Mouse (Mus musculus) embryonic facial prominence, embryonic 12.5 days (tissue): ENCODE data around the gene Muc5b. TPM values are rescaled to one million over a fixed set of nuclear protein-coding genes. Genes with fewer than 3 reads are reported as not detected.

ENCODE experiments used
- ATAC-seq: fragments of 200-750 bp; cut with Nextera tagmentation; 2 replicates; pipeline ENCODE4 v1.8.0; 2017; ENCODE audit not compliant: insufficient number of reproducible peaks, insufficient read depth, low FRiP score, low TSS enrichment
- H3K27ac ChIP-seq: fragments of 300-500 bp; sonication (generic); 2 replicates; pipeline ENCODE4 v1.5.1; 2016; ENCODE audit warnings: mild to moderate bottlenecking
- H3K27me3 ChIP-seq: fragments of 300-500 bp; sonication (generic); 2 replicates; pipeline ENCODE4 v1.6.1; 2016; ENCODE audit warnings: mild to moderate bottlenecking, moderate library complexity
- H3K36me3 ChIP-seq: fragments of 300-500 bp; sonication (generic); 2 replicates; pipeline ENCODE4 v1.6.1; 2016; ENCODE audit warnings: mild to moderate bottlenecking
- H3K4me1 ChIP-seq: fragments of 300-500 bp; sonication (generic); 2 replicates; pipeline ENCODE4 v1.6.1; 2016
- H3K4me2 ChIP-seq: fragments of 300-500 bp; sonication (generic); replicated peaks from 2 replicates; pipeline ENCODE4 v1.6.1; 2016; ENCODE audit warnings: mild to moderate bottlenecking, moderate library complexity
- H3K4me3 ChIP-seq: fragments of 300-500 bp; sonication (generic); 2 replicates; pipeline ENCODE4 v1.5.1; 2016; ENCODE audit warnings: mild to moderate bottlenecking
- H3K9ac ChIP-seq: fragments of 300-500 bp; sonication (generic); 2 replicates; pipeline ENCODE4 v1.6.1; 2016; ENCODE audit warnings: mild to moderate bottlenecking, moderate library complexity
- H3K9me3 ChIP-seq: fragments of 300-500 bp; sonication (generic); 2 replicates; pipeline ENCODE4 v1.6.1; 2016; ENCODE audit warnings: mild to moderate bottlenecking, moderate library complexity
- WGBS: fragments of 180-500 bp; shearing (Covaris S2); methylation state at CpG from one replicate; pipeline ENCODE4 v1.1.7; 2016; 5-methylcytosine and 5-hydroxymethylcytosine counted together
- polyA plus RNA-seq: library from polyadenylated mRNA; unstranded; fragments of >200 nt; fragmentation: Nextera tagmentation; extraction: Ambion mirVana; gene quantifications from 2 replicates; pipeline ENCODE4 v1.2.1, GENCODE M21; 2016

The Muc5b gene
- polyA plus RNA-seq, 1 experiment from 2014 or later = 0.03 TPM

- Histone ChIP-seq H3K4me3 (no peak overlapping the region), H3K27me3 (peaks cover 5% of the 10 kb centered on the region; the same call in 1 of the 2 replicates), H3K36me3 (no peaks in the 10 kb centered on the region), H3K27ac (no peak overlapping the region), H3K4me1 (0 out of 2 replicates have a peak, but pooled peaks cover 11% of the 10 kb centered on the region), H3K4me2 (no peak overlapping the region), H3K9me3 (no peaks in the 10 kb centered on the region), H3K9ac (no peak overlapping the region)
- ATAC-seq = no peak
- WGBS = 63% methylated on average over 6 of the region's 6 CpGs
Measured at GRCm38 (mm10) chr7:141908591-141908990, 69.7 kb downstream of the Muc5b start.

- H3K9ac ChIP-seq = no peak overlapping the region
- H3K4me3 ChIP-seq = no peak overlapping the region
- no peak for ATAC-seq
- H3K27me3 ChIP-seq = no peaks in the 10 kb centered on the region
- H3K27ac ChIP-seq = no peak overlapping the region
- 56% methylated on average over 3 of the region's 3 CpGs for WGBS
- H3K4me2 ChIP-seq = no peak overlapping the region
- no peaks in the 10 kb centered on the region for H3K36me3 ChIP-seq
- H3K9me3 ChIP-seq = no peaks in the 10 kb centered on the region
- H3K4me1 ChIP-seq = 0 out of 2 replicates have a peak, but pooled peaks cover 11% of the 10 kb centered on the region
Measured at GRCm38 (mm10) chr7:141911305-141911704, 72.4 kb downstream of the Muc5b start.

- Histone ChIP-seq H3K9me3 (no peaks in the 10 kb centered on the region), H3K36me3 (no peaks in the 10 kb centered on the region), H3K27me3 (no peaks in the 10 kb centered on the region), H3K4me1 (no peaks in the 10 kb centered on the region), H3K4me3 (no peak within 1 kb of the TSS), H3K27ac (no peak within 1 kb of the TSS), H3K4me2 (no peak within 1 kb of the TSS), H3K9ac (no peak within 1 kb of the TSS)
- 84% methylated on average over 2 of the region's 2 CpGs for WGBS
- no peak for ATAC-seq
Measured at GRCm38 (mm10) chr7:141918407-141918806, 79.5 kb downstream of the Muc5b start, which contains the start of gene Tollip. Gene Tollip, minus strand, starts transcription at chr7:141918507.

Other genes with a start within 250 kb of the Muc5b start
- gene Muc6, start 183.8 kb upstream of the Muc5b start, polyA plus RNA-seq = 0.19 and 0.23 TPM in 2 replicates
- 0.13 and 0.48 TPM in 2 replicates for gene Muc2, start 148.7 kb upstream of the Muc5b start, polyA plus RNA-seq
- gene Muc5ac, start 50.1 kb upstream of the Muc5b start, polyA plus RNA-seq = not detected in 2 replicates
- 45.7 and 46.5 TPM in 2 replicates for gene Tollip, start 79.4 kb downstream of the Muc5b start, polyA plus RNA-seq
- gene Brsk2, start 110.7 kb downstream of the Muc5b start, polyA plus RNA-seq = 1.8 and 3.3 TPM in 2 replicates
- 56.8 and 60.8 TPM in 2 replicates for gene Mob2, start 222.0 kb downstream of the Muc5b start, polyA plus RNA-seq